Mouse (Mus musculus) gastrocnemius, adult 2 months (tissue): ENCODE data around the gene Tex22. TPM values are rescaled to one million over a fixed set of nuclear protein-coding genes. Genes with fewer than 3 reads are reported as not detected.
A peak's percentile ranks its signal among the peaks of the same experiment; 100 is the strongest.

ENCODE experiments used
- DNase-seq: peaks from one replicate; pipeline ENCODE4 v3.0.0; 2022
- H3K27ac ChIP-seq: fragments of 200-600 bp; 2 replicates; pipeline ENCODE4 v1.8.1; 2022; ENCODE audit warnings: mild to moderate bottlenecking
- H3K4me3 ChIP-seq: fragments of 200-600 bp; 2 replicates; pipeline ENCODE4 v1.8.1; 2022; ENCODE audit warnings: mild to moderate bottlenecking, moderate library complexity
- CTCF ChIP-seq: fragments of 200-600 bp; IDR thresholded peaks from 2 replicates; pipeline ENCODE4 v1.8.1; 2022; ENCODE audit warnings: antibody characterized with exemption, mild to moderate bottlenecking, moderate library complexity
- intact Hi-C: fragments of 180-260 bp; cut with DNase I; formaldehyde crosslinking; loops from one replicate; pipeline ENCODE4 v1.15.1; 2025
- total RNA-seq, 2 experiments: library from RNA; stranded (reverse); gene quantifications; 2 replicates each; pipeline ENCODE4 v1.2.3; 2021

Tex22 gene
- total RNA-seq, 2 experiments from 2014 or later, result not detected

- intact Hi-C loops, result no loop called here
- DNase-seq, result no peak
- no peak overlapping the region for H3K27ac ChIP-seq
- TF ChIP-seq CTCF, result no peak
- no peak overlapping the region for H3K4me3 ChIP-seq
Measured at GRCm38 (mm10) chr12:113068002-113068401, 6.3 kb upstream of the Tex22 start.

GRCm38 (mm10) chr12:113069389-113069788 lies 4.9 kb upstream of the Tex22 start:
- no peak overlapping the region for H3K27ac ChIP-seq
- intact Hi-C loops, result no loop called here
- H3K4me3 ChIP-seq, result no peak overlapping the region
- no peak for DNase-seq
- no peak for TF ChIP-seq CTCF

GRCm38 (mm10) chr12:113071321-113071720 lies 3.0 kb upstream of the Tex22 start:
- intact Hi-C loops, result no loop called here
- H3K27ac ChIP-seq, result no peak overlapping the region
- H3K4me3 ChIP-seq, result no peak overlapping the region
- no peak for DNase-seq
- no peak for TF ChIP-seq CTCF

GRCm38 (mm10) chr12:113071827-113072226 lies 2.5 kb upstream of the Tex22 start:
- intact Hi-C loops, result no loop called here
- peak; percentile 13 for DNase-seq
- H3K27ac ChIP-seq, result no peak overlapping the region
- H3K4me3 ChIP-seq, result no peak overlapping the region
- no peak for TF ChIP-seq CTCF

GRCm38 (mm10) chr12:113073420-113074328 lies 628 bp upstream of the Tex22 start:
- TF ChIP-seq CTCF, result 0 out of 2 replicates have a peak, but pooled peaks have one; percentile 4
- peak; percentile 53 for DNase-seq
- peak overlapping the region; percentile 93 for H3K27ac ChIP-seq
- intact Hi-C loops, result loop anchor here (2.0 kb wide), 1 partner anchor 69 kb away; no protein-coding TSS in a partner anchor
- H3K4me3 ChIP-seq, result peak overlapping the region; percentile 85

- peak; percentile 89 for DNase-seq
- TF ChIP-seq CTCF, result peak; percentile 99; the same call in 1 of the 2 replicates
- intact Hi-C loops, result loop anchor here (2.0 to 5.0 kb wide), 2 partner anchors 70 to 118 kb away; no protein-coding TSS in a partner anchor
- Histone ChIP-seq H3K27ac (peak overlapping the region; percentile 93), H3K4me3 (peak overlapping the region; percentile 85)
Measured at GRCm38 (mm10) chr12:113075063-113075454, 757 bp downstream of the Tex22 start.

- no peak for DNase-seq
- Histone ChIP-seq H3K4me3 (peak overlapping the region; percentile 85; the same call in 1 of the 2 replicates), H3K27ac (peak overlapping the region; percentile 93)
- no peak for TF ChIP-seq CTCF
- intact Hi-C loops, result loop anchor here (2.0 to 5.0 kb wide), 2 partner anchors 71 to 118 kb away; no protein-coding TSS in a partner anchor
Measured at GRCm38 (mm10) chr12:113075486-113075885, 1.2 kb downstream of the Tex22 start.

GRCm38 (mm10) chr12:113087276-113087675 lies 13.0 kb downstream of the Tex22 start:
- intact Hi-C loops, result no loop called here
- DNase-seq, result peak; percentile 8
- no peak overlapping the region for H3K4me3 ChIP-seq
- H3K27ac ChIP-seq, result no peak overlapping the region
- no peak for TF ChIP-seq CTCF

- DNase-seq, result no peak
- no peak for TF ChIP-seq CTCF
- no peak overlapping the region for H3K27ac ChIP-seq
- H3K4me3 ChIP-seq, result no peak overlapping the region
- intact Hi-C loops, result no loop called here
Measured at GRCm38 (mm10) chr12:113088026-113088425, 13.7 kb downstream of the Tex22 start.

- no peak overlapping the region for H3K27ac ChIP-seq
- H3K4me3 ChIP-seq, result no peak overlapping the region
- TF ChIP-seq CTCF, result no peak
- peak; percentile 4 for DNase-seq
- intact Hi-C loops, result no loop called here
Measured at GRCm38 (mm10) chr12:113089107-113089506, 14.8 kb downstream of the Tex22 start.

- DNase-seq, result peak; percentile 8
- intact Hi-C loops, result no loop called here
- H3K4me3 ChIP-seq, result no peak overlapping the region
- no peak overlapping the region for H3K27ac ChIP-seq
- no peak for TF ChIP-seq CTCF
Measured at GRCm38 (mm10) chr12:113090053-113090452, 15.8 kb downstream of the Tex22 start.

GRCm38 (mm10) chr12:113097040-113097439 lies 22.7 kb downstream of the Tex22 start:
- Histone ChIP-seq H3K27ac (no peak overlapping the region), H3K4me3 (no peak overlapping the region)
- intact Hi-C loops, result no loop called here
- DNase-seq, result no peak
- TF ChIP-seq CTCF, result no peak

- H3K27ac ChIP-seq, result peak within 1 kb of the TSS; percentile 86
- intact Hi-C loops, result no loop called here
- DNase-seq, result peak; percentile 77
- no peak for TF ChIP-seq CTCF
- peak within 1 kb of the TSS; percentile 95 for H3K4me3 ChIP-seq
Measured at GRCm38 (mm10) chr12:113097749-113098281, 23.5 kb downstream of the Tex22 start, which contains the start of gene Mta1. Mta1 (plus strand) TSS chr12:113098278.
